ENCODE assay signal across 8 mouse cellular contexts in genomic region chr4:115838696-115839641, GRCm38 (mm10). TPM values are rescaled to one million over a fixed set of nuclear protein-coding genes. Genes with fewer than 3 reads are reported as not detected.
DNase-seq lines count a peak whose midpoint lies in the region; ATAC-seq and TF ChIP-seq lines count a peak whose summit lies in the region.

Gene Mknk1, plus strand, starts transcription at chr4:115839198.

- H3K9ac ChIP-seq in lung, postnatal 0 days (replicated peaks; ENCODE audit: low read depth), result peak within 1 kb of the TSS; percentile 75

- H3K4me3 ChIP-seq in hindbrain, embryonic 10.5 days, result peak within 1 kb of the TSS; percentile 87
- H3K4me3 ChIP-seq in lung, postnatal 0 days (ENCODE audit: low read depth, low read length), result peak within 1 kb of the TSS; percentile 75

- no peak for TF ChIP-seq EP300 in lung, postnatal 0 days (IDR thresholded peaks at IDR 0.05)

- TF ChIP-seq CTCF in lung, postnatal 0 days (IDR thresholded peaks at IDR 0.05), result peak; percentile 43

- H3K4me2 ChIP-seq in lung, postnatal 0 days (replicated peaks; ENCODE audit: low read depth, low read length), result peak within 1 kb of the TSS; percentile 83

- no peaks in the 10 kb centered on the region for H3K9me3 ChIP-seq in hindbrain, embryonic 10.5 days
- H3K9me3 ChIP-seq in lung, postnatal 0 days (ENCODE audit: low read length), result no peaks in the 10 kb centered on the region

- peak; percentile 97 for ATAC-seq in frontal cortex, adult (ENCODE audit: low TSS enrichment)
- ATAC-seq in lung, postnatal 0 days, result peak; percentile 98

- no peaks in the 10 kb centered on the region for H3K36me3 ChIP-seq in hindbrain, embryonic 10.5 days
- 0 out of 2 replicates have a peak, but pooled peaks cover 2% of the 10 kb centered on the region for H3K36me3 ChIP-seq in lung, postnatal 0 days (ENCODE audit: insufficient read depth, low read length)

- 3% methylated on average over 51 of the region's 51 CpGs for WGBS in hindbrain, embryonic 10.5 days
- WGBS in lung, postnatal 0 days, result 1% methylated on average over 51 of the region's 51 CpGs

- H3K27ac ChIP-seq in hindbrain, embryonic 10.5 days, result peak within 1 kb of the TSS; percentile 89
- H3K27ac ChIP-seq in lung, postnatal 0 days (ENCODE audit: low read length), result peak within 1 kb of the TSS; percentile 81

- H3K4me1 ChIP-seq in hindbrain, embryonic 10.5 days (replicated peaks), result peaks cover 21% of the 10 kb centered on the region
- peaks cover 8% of the 10 kb centered on the region; the same call in 1 of the 2 replicates for H3K4me1 ChIP-seq in lung, postnatal 0 days (ENCODE audit: insufficient read depth, low read depth, low read length)

- H3K27me3 ChIP-seq in hindbrain, embryonic 10.5 days (ENCODE audit: insufficient read depth, poor library complexity, severe bottlenecking), result no peaks in the 10 kb centered on the region
- no peaks in the 10 kb centered on the region for H3K27me3 ChIP-seq in lung, postnatal 0 days (replicated peaks; ENCODE audit: insufficient read depth, low read length)

- peak; percentile 85 for DNase-seq in MEL-GATA-1-ER (ENCODE audit: extremely low read depth, low read depth)
- DNase-seq in cerebellum, adult 8-10 months, result peak; percentile 90
- peak; percentile 92 for DNase-seq in hindbrain, embryonic 10.5 days (ENCODE audit: low spot score)
- peak; percentile 95 for DNase-seq in layer of hippocampus, adult 9-11 months
- DNase-seq in lung, postnatal 0 days (ENCODE audit: low spot score), result peak; percentile 98
- peak; percentile 85 for DNase-seq in ovary, postnatal 14 days (ENCODE audit: low spot score)
- DNase-seq in thymus, postnatal 14 days, result peak; percentile 97

RNA-seq across cellular contexts. Expression of gene Mknk1, which starts in this region (rescaled TPM):
- 26.0 and 30.7 TPM in 2 replicates for polyA plus RNA-seq in hindbrain, embryonic 10.5 days (2016; fragmentation: Nextera tagmentation; extraction: Ambion mirVana)
- 26.9 and 30.6 TPM in 2 replicates for polyA plus RNA-seq in lung, postnatal 0 days (2015; fragmentation: Nextera tagmentation; extraction: Ambion mirVana)

Comparison
In these comparisons a context has a peak if more than half of its experiments do, and no peak if none do; other contexts are left out.
1. Peak in every context shown above with its lines: DNase-seq, ATAC-seq, H3K4me3 ChIP-seq and H3K27ac ChIP-seq.